In genomic region chr17:47863437-47863836, GRCm38 (mm10) we compare ENCODE assay signal across 10 mouse cellular contexts. TPM values are rescaled to one million over a fixed set of nuclear protein-coding genes. Genes with fewer than 3 reads are reported as not detected.
DNase-seq lines count a peak whose midpoint lies in the region; ATAC-seq lines count a peak whose summit lies in the region.
"Had no signal": no experiment of that assay in that cellular context is flagged by ENCODE, and none has a peak within 500 bp of the region (broad histone marks: within the 10 kb centered on the region; RNA-seq: fewer than 3 reads in every experiment).

No protein-coding gene starts in this region.

- WGBS in hindbrain, embryonic 11.5 days, result 23% methylated on average over 11 of the region's 11 CpGs
- 25% methylated on average over 11 of the region's 11 CpGs for WGBS in hindbrain, embryonic 16.5 days
- WGBS in limb, embryonic 12.5 days, result 21% methylated on average over 11 of the region's 11 CpGs
- WGBS in liver, embryonic 12.5 days (ENCODE audit: insufficient replicate concordance), result 35% methylated on average over 11 of the region's 11 CpGs

- H3K4me3 ChIP-seq in hindbrain, embryonic 11.5 days (ENCODE audit: low read depth, low read length), result no peak overlapping the region
- no peak overlapping the region for H3K4me3 ChIP-seq in hindbrain, embryonic 16.5 days (ENCODE audit: low read length)
- H3K4me3 ChIP-seq in limb, embryonic 12.5 days (replicated peaks), result no peak overlapping the region
- no peak overlapping the region for H3K4me3 ChIP-seq in liver, embryonic 12.5 days

- H3K4me1 ChIP-seq in hindbrain, embryonic 11.5 days (replicated peaks; ENCODE audit: control insufficient read depth, insufficient read depth, low read length), result no peaks in the 10 kb centered on the region
- H3K4me1 ChIP-seq in hindbrain, embryonic 16.5 days (ENCODE audit: control insufficient read depth, insufficient read depth, low read depth, low read length), result peaks cover 2% of the 10 kb centered on the region; the same call in 1 of the 2 replicates
- H3K4me1 ChIP-seq in limb, embryonic 12.5 days (replicated peaks), result peaks cover 24% of the 10 kb centered on the region
- H3K4me1 ChIP-seq in liver, embryonic 12.5 days, result peaks cover 7% of the 10 kb centered on the region; the same call in 1 of the 2 replicates

- H3K9ac ChIP-seq in hindbrain, embryonic 11.5 days (ENCODE audit: low read depth, low read length), result no peak overlapping the region
- H3K9ac ChIP-seq in hindbrain, embryonic 16.5 days (ENCODE audit: low read depth, low read length), result no peak overlapping the region
- H3K9ac ChIP-seq in limb, embryonic 12.5 days (replicated peaks), result 0 out of 2 replicates have a peak overlapping the region, but pooled peaks have one; percentile 18
- no peak overlapping the region for H3K9ac ChIP-seq in liver, embryonic 12.5 days

- H3K36me3 ChIP-seq in hindbrain, embryonic 11.5 days (ENCODE audit: control insufficient read depth, insufficient read depth, low read length), result no peaks in the 10 kb centered on the region
- peaks cover under 1% of the 10 kb centered on the region; the same call in 1 of the 2 replicates for H3K36me3 ChIP-seq in hindbrain, embryonic 16.5 days (ENCODE audit: control insufficient read depth, insufficient read depth, low read length)
- peaks cover 22% of the 10 kb centered on the region for H3K36me3 ChIP-seq in limb, embryonic 12.5 days
- H3K36me3 ChIP-seq in liver, embryonic 12.5 days, result peaks cover 7% of the 10 kb centered on the region

- DNase-seq in hindbrain, embryonic 11.5 days (ENCODE audit: low spot score), result peak; percentile 49
- peak; percentile 53 for DNase-seq in embryo, embryonic 10.5 days (ENCODE audit: low spot score)
- peak; percentile 45 for DNase-seq in embryo, embryonic 9.5 days (ENCODE audit: extremely low spot score)
- no peak for DNase-seq in frontal cortex, postnatal 10 days (ENCODE audit: low spot score in 2 of 2)
- DNase-seq: adrenal gland, postnatal 14 days; kidney, adult 18-20 months; lung, postnatal 10 days had no signal

- H3K27ac ChIP-seq in hindbrain, embryonic 11.5 days (ENCODE audit: low read depth, low read length), result no peak overlapping the region
- H3K27ac ChIP-seq in hindbrain, embryonic 16.5 days (ENCODE audit: low read depth, low read length), result no peak overlapping the region
- H3K27ac ChIP-seq in limb, embryonic 12.5 days, result peak overlapping the region; percentile 82
- no peak overlapping the region for H3K27ac ChIP-seq in liver, embryonic 12.5 days

- H3K27me3 ChIP-seq in hindbrain, embryonic 11.5 days (ENCODE audit: control insufficient read depth, insufficient read depth, low read length), result no peaks in the 10 kb centered on the region
- H3K27me3 ChIP-seq in hindbrain, embryonic 16.5 days (replicated peaks; ENCODE audit: control insufficient read depth, insufficient read depth, low read length), result no peaks in the 10 kb centered on the region
- no peaks in the 10 kb centered on the region; the same call in none of the 2 replicates for H3K27me3 ChIP-seq in limb, embryonic 12.5 days
- H3K27me3 ChIP-seq in liver, embryonic 12.5 days (replicated peaks), result peaks cover 15% of the 10 kb centered on the region; the same call in 1 of the 2 replicates

- ATAC-seq in hindbrain, embryonic 11.5 days (ENCODE audit: low FRiP score), result peak; percentile 25
- no peak for ATAC-seq in hindbrain, embryonic 16.5 days
- peak; percentile 53 for ATAC-seq in limb, embryonic 12.5 days (ENCODE audit: insufficient number of reproducible peaks, insufficient read depth, low FRiP score, low TSS enrichment, low read depth)
- ATAC-seq in liver, embryonic 12.5 days, result no peak

- H3K4me2 ChIP-seq in hindbrain, embryonic 11.5 days (replicated peaks; ENCODE audit: low read depth, low read length), result no peak overlapping the region
- no peak overlapping the region for H3K4me2 ChIP-seq in hindbrain, embryonic 16.5 days (ENCODE audit: low read length)
- peak overlapping the region; percentile 23; the same call in 1 of the 2 replicates for H3K4me2 ChIP-seq in limb, embryonic 12.5 days
- H3K4me2 ChIP-seq in liver, embryonic 12.5 days, result no peak overlapping the region

- H3K9me3 ChIP-seq in hindbrain, embryonic 11.5 days (ENCODE audit: control insufficient read depth, low read length), result no peaks in the 10 kb centered on the region
- H3K9me3 ChIP-seq in hindbrain, embryonic 16.5 days (ENCODE audit: control insufficient read depth, low read length), result no peaks in the 10 kb centered on the region
- no peaks in the 10 kb centered on the region for H3K9me3 ChIP-seq in limb, embryonic 12.5 days
- H3K9me3 ChIP-seq in liver, embryonic 12.5 days (replicated peaks), result no peaks in the 10 kb centered on the region

RNA-seq across cellular contexts. Expression of gene Mdfi, which starts 28.9 kb away (rescaled TPM):
- polyA plus RNA-seq in hindbrain, embryonic 11.5 days (2014; fragmentation: Nextera tagmentation; extraction: Ambion mirVana), result 39.0 and 40.5 TPM in 2 replicates
- polyA plus RNA-seq in hindbrain, embryonic 16.5 days (2015; fragmentation: Nextera tagmentation; extraction: Ambion mirVana), result 2.7 and 3.9 TPM in 2 replicates
- polyA plus RNA-seq in limb, embryonic 12.5 days (2016; fragmentation: Nextera tagmentation; extraction: Ambion mirVana), result 32.1 and 44.7 TPM in 2 replicates
- 2.8 and 3.5 TPM in 2 replicates for polyA plus RNA-seq in liver, embryonic 12.5 days (2016; fragmentation: Nextera tagmentation; extraction: Ambion mirVana)

Comparison
In these comparisons a context has a peak if more than half of its experiments do, and no peak if none do; other contexts are left out.
1. ATAC-seq: peak in hindbrain, embryonic 11.5 days (single experiment) and limb, embryonic 12.5 days (single experiment); none in hindbrain, embryonic 16.5 days (single experiment) and liver, embryonic 12.5 days (single experiment).
2. DNase-seq: peak in hindbrain, embryonic 11.5 days (single experiment), embryo, embryonic 10.5 days (single experiment) and embryo, embryonic 9.5 days (single experiment); none in frontal cortex, postnatal 10 days (0 of 2).